Mouse (Mus musculus) ES-Bruce4 (cell line): ENCODE results near the gene Gm16253.

Experiments used
- CTCF ChIP-seq: IDR thresholded peaks from one replicate; pipeline ENCODE4 v1.8.1; 2011; ENCODE audit warnings: low read depth, low read length
- EP300 ChIP-seq: IDR thresholded peaks from 2 replicates; pipeline ENCODE4 v1.6.1; 2011; ENCODE audit warnings: low read depth, low read length; ENCODE audit not compliant: insufficient read depth
- POLR2A ChIP-seq: IDR thresholded peaks from one replicate; pipeline ENCODE4 v1.8.1; 2011; ENCODE audit warnings: low read length; ENCODE audit not compliant: insufficient read depth

DNA sequence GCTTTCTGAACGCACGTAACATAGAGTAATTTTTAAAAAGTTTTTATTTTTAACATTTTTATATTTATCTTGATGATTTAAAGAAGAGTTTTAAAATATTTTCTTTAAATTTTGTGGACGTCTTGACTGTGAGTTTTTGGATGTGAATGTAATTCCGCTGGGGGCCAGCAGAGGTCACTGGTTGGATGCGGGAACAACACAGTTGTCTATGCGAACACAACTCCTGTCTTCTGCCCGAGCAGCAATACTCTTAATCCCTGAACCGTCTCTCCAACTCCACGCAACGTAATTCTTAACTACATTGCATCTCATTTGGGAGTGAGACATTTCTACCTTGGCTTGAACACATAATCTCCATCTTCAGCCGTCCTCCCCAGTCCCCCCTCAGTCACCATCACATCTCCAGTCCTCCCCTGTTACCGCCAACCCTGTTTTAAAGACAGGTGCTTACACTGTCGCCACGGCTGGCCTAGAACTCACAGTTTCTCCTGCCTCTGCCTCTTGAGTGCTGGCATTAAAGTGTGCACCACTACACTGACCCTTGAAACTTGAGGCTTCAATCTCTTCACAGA, 29.3 kb upstream of the Gm16253 start:
- TF ChIP-seq CTCF (peak; percentile 75), POLR2A (no peak), EP300 (no peak)
